Mouse (Mus musculus): Measurements from ENCODE around the gene Amz1. TPM values are rescaled to one million over a fixed set of nuclear protein-coding genes. Genes with fewer than 3 reads are reported as not detected.

Amz1 gene
- polyA plus RNA-seq, 1 experiment from 2014 or later: 1.3 TPM

GRCm38 (mm10) chr5:140743706-140744131 lies 19.8 kb downstream of the Amz1 start:
- no peaks in the 10 kb centered on the region for H3K9me3 ChIP-seq (ENCODE audit: control insufficient read depth)
- ATAC-seq: no peak
- no peaks in the 10 kb centered on the region for H3K4me1 ChIP-seq (replicated peaks; ENCODE audit: control insufficient read depth, insufficient read depth, low read length)
- TF ChIP-seq CTCF (IDR thresholded peaks at IDR 0.05; ENCODE audit: low read depth): peak; percentile 35; the same call in 1 of the 2 replicates
- no peak overlapping the region for H3K4me2 ChIP-seq (replicated peaks; ENCODE audit: low read depth)
- H3K36me3 ChIP-seq (ENCODE audit: control insufficient read depth, insufficient read depth): no peaks in the 10 kb centered on the region
- H3K27ac ChIP-seq (ENCODE audit: low read depth, low read length): no peak overlapping the region
- H3K4me3 ChIP-seq (ENCODE audit: low read depth, low read length): no peak overlapping the region
- no peaks in the 10 kb centered on the region for H3K27me3 ChIP-seq (replicated peaks; ENCODE audit: control insufficient read depth, insufficient read depth, low read length)
- no peak overlapping the region for H3K9ac ChIP-seq (ENCODE audit: low read depth, low read length)
- WGBS: 42% methylated on average over 12 of the region's 12 CpGs

GRCm38 (mm10) chr5:140748425-140748824 lies 24.5 kb downstream of the Amz1 start:
- Histone ChIP-seq H3K4me1 (replicated peaks; ENCODE audit: control insufficient read depth, insufficient read depth, low read length) (no peaks in the 10 kb centered on the region), H3K36me3 (ENCODE audit: control insufficient read depth, insufficient read depth) (no peaks in the 10 kb centered on the region), H3K27me3 (replicated peaks; ENCODE audit: control insufficient read depth, insufficient read depth, low read length) (no peaks in the 10 kb centered on the region), H3K4me3 (ENCODE audit: low read depth, low read length) (no peak overlapping the region), H3K9me3 (ENCODE audit: control insufficient read depth) (0 out of 2 replicates have a peak, but pooled peaks cover 4% of the 10 kb centered on the region), H3K27ac (ENCODE audit: low read depth, low read length) (no peak overlapping the region), H3K9ac (ENCODE audit: low read depth, low read length) (no peak overlapping the region), H3K4me2 (replicated peaks; ENCODE audit: low read depth) (no peak overlapping the region)
- ATAC-seq: peak; percentile 7; the same call in 1 of the 2 replicates
- no peak for TF ChIP-seq CTCF (IDR thresholded peaks at IDR 0.05; ENCODE audit: low read depth)
- WGBS: 66% methylated on average over 10 of the region's 10 CpGs

GRCm38 (mm10) chr5:140749062-140749875 lies 25.3 kb downstream of the Amz1 start:
- peak overlapping the region; percentile 20 for H3K4me3 ChIP-seq (ENCODE audit: low read depth, low read length)
- peak overlapping the region; percentile 64 for H3K4me2 ChIP-seq (replicated peaks; ENCODE audit: low read depth)
- 0 out of 2 replicates have a peak, but pooled peaks cover 4% of the 10 kb centered on the region for H3K9me3 ChIP-seq (ENCODE audit: control insufficient read depth)
- no peaks in the 10 kb centered on the region for H3K27me3 ChIP-seq (replicated peaks; ENCODE audit: control insufficient read depth, insufficient read depth, low read length)
- ATAC-seq: peak; percentile 88
- no peaks in the 10 kb centered on the region for H3K4me1 ChIP-seq (replicated peaks; ENCODE audit: control insufficient read depth, insufficient read depth, low read length)
- no peak overlapping the region; the same call in 1 of the 2 replicates for H3K27ac ChIP-seq (ENCODE audit: low read depth, low read length)
- WGBS: 15% methylated on average over 12 of the region's 12 CpGs
- H3K36me3 ChIP-seq (ENCODE audit: control insufficient read depth, insufficient read depth): no peaks in the 10 kb centered on the region
- peak; percentile 95 for TF ChIP-seq CTCF (IDR thresholded peaks at IDR 0.05; ENCODE audit: low read depth)
- no peak overlapping the region for H3K9ac ChIP-seq (ENCODE audit: low read depth, low read length)

GRCm38 (mm10) chr5:140750925-140751324 lies 27.0 kb downstream of the Amz1 start:
- ATAC-seq: no peak
- H3K27me3 ChIP-seq (replicated peaks; ENCODE audit: control insufficient read depth, insufficient read depth, low read length): no peaks in the 10 kb centered on the region
- no peak overlapping the region for H3K9ac ChIP-seq (ENCODE audit: low read depth, low read length)
- no peak overlapping the region for H3K27ac ChIP-seq (ENCODE audit: low read depth, low read length)
- WGBS: 3% methylated on average over 1 of the region's 2 CpGs
- H3K36me3 ChIP-seq (ENCODE audit: control insufficient read depth, insufficient read depth): no peaks in the 10 kb centered on the region
- H3K4me1 ChIP-seq (replicated peaks; ENCODE audit: control insufficient read depth, insufficient read depth, low read length): no peaks in the 10 kb centered on the region
- H3K9me3 ChIP-seq (ENCODE audit: control insufficient read depth): 0 out of 2 replicates have a peak, but pooled peaks cover 6% of the 10 kb centered on the region
- no peak overlapping the region for H3K4me3 ChIP-seq (ENCODE audit: low read depth, low read length)
- TF ChIP-seq CTCF (IDR thresholded peaks at IDR 0.05; ENCODE audit: low read depth): peak; percentile 68
- no peak overlapping the region for H3K4me2 ChIP-seq (replicated peaks; ENCODE audit: low read depth)

- H3K9ac ChIP-seq (ENCODE audit: low read depth, low read length): no peak overlapping the region
- H3K36me3 ChIP-seq (ENCODE audit: control insufficient read depth, insufficient read depth): no peaks in the 10 kb centered on the region
- H3K4me2 ChIP-seq (replicated peaks; ENCODE audit: low read depth): no peak overlapping the region
- 90% methylated on average over 15 of the region's 15 CpGs for WGBS
- no peaks in the 10 kb centered on the region for H3K4me1 ChIP-seq (replicated peaks; ENCODE audit: control insufficient read depth, insufficient read depth, low read length)
- no peaks in the 10 kb centered on the region for H3K27me3 ChIP-seq (replicated peaks; ENCODE audit: control insufficient read depth, insufficient read depth, low read length)
- no peak overlapping the region for H3K4me3 ChIP-seq (ENCODE audit: low read depth, low read length)
- no peak overlapping the region for H3K27ac ChIP-seq (ENCODE audit: low read depth, low read length)
- no peak for ATAC-seq
- no peak for TF ChIP-seq CTCF (IDR thresholded peaks at IDR 0.05; ENCODE audit: low read depth)
- H3K9me3 ChIP-seq (ENCODE audit: control insufficient read depth): 0 out of 2 replicates have a peak, but pooled peaks cover 6% of the 10 kb centered on the region
Measured at GRCm38 (mm10) chr5:140752041-140752440, 28.1 kb downstream of the Amz1 start.

GRCm38 (mm10) chr5:140752639-140753038 lies 28.7 kb downstream of the Amz1 start:
- H3K4me3 ChIP-seq (ENCODE audit: low read depth, low read length): no peak overlapping the region
- 0 out of 2 replicates have a peak, but pooled peaks cover 6% of the 10 kb centered on the region for H3K9me3 ChIP-seq (ENCODE audit: control insufficient read depth)
- no peaks in the 10 kb centered on the region for H3K36me3 ChIP-seq (ENCODE audit: control insufficient read depth, insufficient read depth)
- 94% methylated on average over 3 of the region's 3 CpGs for WGBS
- no peak overlapping the region for H3K27ac ChIP-seq (ENCODE audit: low read depth, low read length)
- peak; percentile 59 for TF ChIP-seq CTCF (IDR thresholded peaks at IDR 0.05; ENCODE audit: low read depth)
- no peaks in the 10 kb centered on the region for H3K27me3 ChIP-seq (replicated peaks; ENCODE audit: control insufficient read depth, insufficient read depth, low read length)
- no peaks in the 10 kb centered on the region for H3K4me1 ChIP-seq (replicated peaks; ENCODE audit: control insufficient read depth, insufficient read depth, low read length)
- no peak overlapping the region for H3K4me2 ChIP-seq (replicated peaks; ENCODE audit: low read depth)
- ATAC-seq: no peak
- H3K9ac ChIP-seq (ENCODE audit: low read depth, low read length): no peak overlapping the region
